Mouse (Mus musculus) cortical plate, adult 2 months (tissue): ENCODE results near the gene Polr3g.

Experiments
- CTCF ChIP-seq: fragments of 200-500 bp; IDR thresholded peaks from 2 replicates; pipeline ENCODE4 v1.5.1; 2011; ENCODE audit warnings: mild to moderate bottlenecking, control low read depth, low read length; ENCODE audit not compliant: insufficient read depth; ENCODE audit errors: extremely low read depth
- POLR2A ChIP-seq: fragments of 200-500 bp; IDR thresholded peaks from 2 replicates; pipeline ENCODE4 v1.6.1; 2011; ENCODE audit warnings: mild to moderate bottlenecking, low read length, control low read depth; ENCODE audit not compliant: insufficient read depth; ENCODE audit errors: extremely low read depth

DNA sequence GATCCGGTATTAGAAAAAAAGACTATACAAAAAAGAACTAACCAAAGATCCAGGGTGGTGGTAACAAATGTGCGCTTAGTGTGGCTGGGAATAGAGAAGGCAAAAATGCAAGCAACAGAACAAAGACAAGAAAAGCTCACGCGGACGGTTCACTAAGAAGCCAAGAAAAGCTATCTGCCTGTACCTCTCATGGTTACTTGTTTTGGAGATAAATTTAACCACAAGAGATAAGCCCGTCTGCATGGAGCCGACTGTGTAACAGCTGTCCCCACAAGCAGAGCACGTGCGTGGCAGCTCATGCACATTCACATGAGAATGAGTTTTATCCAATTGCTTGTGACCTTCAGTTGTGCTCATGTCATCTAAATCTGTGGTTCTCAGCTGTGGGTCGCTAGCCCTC is 20.3 kb downstream of the Polr3g start:
- TF ChIP-seq CTCF (no peak), POLR2A (no peak)
